Mouse (Mus musculus) brain, embryonic 14.5 days (tissue): ENCODE measurements around the gene Prkag1. TPM values are rescaled to one million over a fixed set of nuclear protein-coding genes. Genes with fewer than 3 reads are reported as not detected.

Source experiments
- DNase-seq: peaks from one replicate; pipeline ENCODE4 v3.0.0-alpha.2; 2011; ENCODE audit warnings: low read depth
- CTCF ChIP-seq: fragments of 200-500 bp; IDR thresholded peaks from 2 replicates; pipeline ENCODE4 v1.5.1; 2012; ENCODE audit warnings: inconsistent platforms, mild to moderate bottlenecking, moderate library complexity, borderline replicate concordance; ENCODE audit not compliant: insufficient read depth, insufficient read length; ENCODE audit errors: extremely low read depth
- POLR2A ChIP-seq: fragments of 200-500 bp; IDR thresholded peaks from 2 replicates; pipeline ENCODE4 v1.6.1; 2012; ENCODE audit warnings: mild to moderate bottlenecking, inconsistent platforms, borderline replicate concordance; ENCODE audit not compliant: poor library complexity, insufficient read depth, insufficient read length, severe bottlenecking; ENCODE audit errors: extremely low read depth
- polyA plus RNA-seq: library from polyadenylated mRNA; depleted of rRNA; stranded (reverse); fragments of >200 nt; gene quantifications from 2 replicates; pipeline ENCODE4 v1.2.3, GENCODE M21; 2012

Prkag1 gene
- polyA plus RNA-seq, 1 experiment = 71.8 TPM

GRCm38 (mm10) chr15:98851229-98851818, 20.0 kb upstream of the Prkag1 start:
- TF ChIP-seq CTCF (no peak), POLR2A (no peak)
- DNase-seq = no peak

DNA sequence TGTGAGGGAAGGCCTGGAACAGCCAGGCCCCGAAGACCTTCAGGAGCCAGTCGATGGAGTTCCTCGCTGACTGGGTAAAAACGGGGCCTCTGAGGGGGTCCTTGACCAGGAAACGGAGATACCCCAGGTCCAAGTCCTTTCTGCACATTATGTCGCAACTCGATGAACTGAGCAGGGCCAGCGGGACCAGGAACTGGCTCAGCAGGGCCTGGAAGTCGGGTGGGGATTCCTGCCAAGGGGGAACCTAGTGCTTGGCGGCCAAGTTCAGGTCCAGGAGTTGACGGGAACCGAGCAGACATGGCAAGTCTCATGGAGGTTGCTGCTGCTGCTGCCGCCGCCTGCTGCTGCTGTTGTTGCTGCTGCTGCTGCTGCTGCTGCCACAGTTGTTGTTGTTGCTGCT, 19.3 kb upstream of the Prkag1 start:
- TF ChIP-seq CTCF = no peak
- TF ChIP-seq POLR2A = no peak
- no peak for DNase-seq

DNA sequence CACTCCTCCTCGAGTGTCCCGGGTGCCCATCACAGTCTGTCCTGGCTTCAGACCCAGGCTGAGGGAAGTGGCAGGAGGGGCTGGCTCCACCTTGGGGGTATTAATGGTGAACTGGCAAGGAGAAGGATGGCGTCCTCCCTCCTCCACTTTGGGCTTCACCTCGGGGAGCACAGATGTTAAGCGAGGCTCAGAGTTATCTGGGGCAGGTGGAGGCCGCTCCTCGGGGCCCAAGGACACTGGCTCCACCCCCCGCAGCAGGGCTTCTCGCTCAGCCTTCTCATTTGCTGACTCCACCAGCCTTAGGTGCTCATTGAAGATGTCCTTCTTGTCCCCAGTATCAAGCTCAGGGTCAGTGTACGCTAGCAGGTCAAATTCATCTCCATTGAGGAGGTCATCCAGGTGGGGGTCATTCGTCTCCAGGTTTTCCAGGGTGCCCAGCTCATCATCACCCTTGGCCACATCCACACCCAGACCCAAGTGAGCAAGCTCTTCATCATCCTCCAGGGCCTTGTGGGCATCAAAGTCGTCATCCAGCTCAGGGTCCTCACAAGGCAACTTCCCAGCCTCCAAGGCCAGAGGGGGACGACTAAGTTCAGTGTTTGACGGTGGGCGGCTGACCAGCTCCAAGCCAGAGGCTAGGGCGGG, 18.8 kb upstream of the Prkag1 start:
- TF ChIP-seq POLR2A (no peak), CTCF (no peak)
- DNase-seq = no peak

DNA sequence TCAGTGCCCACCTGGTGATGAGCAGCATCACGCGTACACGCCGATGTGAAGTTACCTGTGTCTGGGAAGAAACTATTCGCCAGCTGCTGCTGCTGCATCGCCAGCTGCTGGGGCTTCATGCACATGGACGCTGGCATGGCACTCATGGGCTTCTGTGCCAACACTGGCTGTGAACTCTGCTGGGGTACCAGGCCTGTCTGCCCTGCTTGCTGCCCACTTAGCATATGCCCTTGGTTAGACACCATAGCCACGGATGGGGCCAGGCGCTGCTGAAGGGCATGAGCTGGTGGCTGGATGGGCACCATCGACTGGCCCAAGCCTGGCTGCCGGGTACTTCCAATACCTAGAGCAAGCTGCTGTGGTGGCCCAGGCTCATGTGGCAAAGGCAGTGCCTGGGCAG, 17.8 kb upstream of the Prkag1 start:
- TF ChIP-seq CTCF (no peak), POLR2A (no peak)

GRCm38 (mm10) chr15:98846140-98846539, 14.8 kb upstream of the Prkag1 start:
- no peak for TF ChIP-seq POLR2A
- no peak for TF ChIP-seq CTCF
- DNase-seq = no peak

More for the DNA sequence above, 17.8 kb upstream of the Prkag1 start:
- no peak for DNase-seq

DNA sequence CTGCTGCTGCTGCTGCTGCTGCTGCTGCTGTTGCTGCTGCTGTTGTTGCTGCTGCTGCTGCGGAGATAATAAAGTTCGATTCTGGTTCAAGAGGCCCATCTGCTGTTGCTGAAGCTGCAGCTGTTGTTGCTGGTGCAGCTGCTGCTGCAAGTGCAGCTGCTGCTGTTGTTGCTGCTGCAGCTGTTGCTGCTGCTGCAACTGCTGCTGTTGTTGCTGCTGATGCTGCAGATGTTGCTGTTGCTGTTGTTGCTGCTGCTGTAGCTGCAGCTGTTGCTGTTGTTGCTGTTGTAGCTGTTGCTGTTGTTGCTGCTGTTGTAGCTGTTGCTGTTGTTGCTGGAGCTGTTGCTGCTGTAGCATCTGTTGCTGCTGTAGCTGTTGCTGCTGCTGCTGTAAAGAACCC, 13.8 kb upstream of the Prkag1 start:
- TF ChIP-seq POLR2A = no peak
- no peak for TF ChIP-seq CTCF

GRCm38 (mm10) chr15:98843595-98844223, 12.4 kb upstream of the Prkag1 start:
- no peak for DNase-seq
- TF ChIP-seq POLR2A = no peak
- TF ChIP-seq CTCF = no peak

More for the DNA sequence above, 13.8 kb upstream of the Prkag1 start:
- no peak for DNase-seq

- TF ChIP-seq CTCF (no peak), POLR2A (no peak)
- no peak for DNase-seq
Measured at GRCm38 (mm10) chr15:98839671-98840585, 8.6 kb upstream of the Prkag1 start.

DNA sequence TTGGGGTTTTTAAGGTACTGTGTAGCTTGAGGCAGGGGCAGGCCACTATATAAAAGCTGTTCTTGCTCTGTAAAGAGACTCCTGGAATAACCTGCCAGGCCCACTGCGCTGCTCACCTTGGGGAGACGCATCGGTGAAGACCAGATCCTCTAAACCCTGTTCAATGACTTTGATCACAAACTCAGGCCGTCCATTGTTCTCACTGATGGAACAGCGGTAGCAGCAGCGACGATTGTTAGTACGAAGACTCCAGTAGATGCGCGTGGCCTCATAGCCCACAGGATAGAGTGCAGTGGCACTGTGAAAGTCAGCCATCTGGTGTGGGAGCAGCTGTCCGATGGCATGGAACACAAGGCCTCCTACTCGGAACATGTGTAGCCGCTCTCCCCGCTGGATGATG, 7.8 kb upstream of the Prkag1 start:
- DNase-seq = no peak
- no peak for TF ChIP-seq CTCF
- no peak for TF ChIP-seq POLR2A

DNA sequence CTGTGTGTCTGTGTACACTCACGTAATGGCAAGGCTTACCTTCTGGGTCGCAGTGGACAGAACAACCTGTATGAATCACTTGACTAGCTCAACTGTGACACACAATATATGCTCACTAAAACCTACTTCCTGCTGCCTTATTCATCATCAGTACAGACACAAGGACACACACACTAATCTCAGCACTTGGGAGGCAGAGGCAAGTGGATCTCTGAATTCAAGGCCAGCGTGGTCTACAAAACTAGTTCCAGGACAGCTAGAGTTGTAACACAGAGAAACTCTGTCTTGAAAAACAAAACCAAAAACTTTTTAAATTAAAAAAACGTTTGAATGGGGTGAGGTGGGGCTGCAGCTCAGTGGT, 6.4 kb upstream of the Prkag1 start:
- no peak for TF ChIP-seq POLR2A
- no peak for TF ChIP-seq CTCF
- DNase-seq = no peak

DNA sequence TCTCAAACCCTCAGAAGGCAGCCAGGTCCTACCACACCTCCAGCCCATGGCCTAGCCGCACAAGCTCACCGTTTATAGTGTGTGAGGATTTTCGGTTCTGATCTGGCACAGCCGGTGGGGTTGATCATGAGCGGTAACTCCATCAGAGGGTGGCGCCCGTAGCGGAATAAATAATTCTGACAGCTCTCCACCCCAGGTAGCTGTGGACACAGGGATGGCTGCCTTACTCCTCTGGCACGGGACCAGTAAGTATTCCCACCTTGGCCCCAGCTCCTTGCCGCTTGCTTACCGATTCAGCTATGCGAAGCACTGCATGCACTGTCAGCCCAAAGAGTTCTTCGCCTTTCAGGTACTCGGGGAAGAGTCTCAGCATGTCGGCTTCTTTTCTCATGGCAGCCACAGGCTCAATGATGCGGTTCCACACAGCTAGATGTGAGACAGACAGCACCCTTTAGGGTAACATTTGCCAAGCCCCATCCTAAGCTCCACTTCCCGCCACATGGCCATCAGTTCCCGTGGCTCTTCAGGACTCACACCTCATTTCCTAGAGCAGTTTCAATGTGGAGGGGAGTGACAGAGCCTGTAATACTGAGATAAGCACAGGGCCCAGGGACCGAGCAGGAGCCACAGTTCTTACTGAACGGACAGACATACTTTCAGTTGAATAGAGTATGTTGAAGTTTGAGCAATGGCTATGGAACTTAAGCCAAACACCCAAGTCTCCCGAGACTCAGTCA, 5.9 kb upstream of the Prkag1 start:
- TF ChIP-seq CTCF (no peak), POLR2A (no peak)
- no peak for DNase-seq

GRCm38 (mm10) chr15:98835291-98835690, 4.0 kb upstream of the Prkag1 start:
- TF ChIP-seq CTCF = no peak
- no peak for TF ChIP-seq POLR2A
- DNase-seq = no peak
